Mouse (Mus musculus): ENCODE measurements around the gene Prpf8.

DNA sequence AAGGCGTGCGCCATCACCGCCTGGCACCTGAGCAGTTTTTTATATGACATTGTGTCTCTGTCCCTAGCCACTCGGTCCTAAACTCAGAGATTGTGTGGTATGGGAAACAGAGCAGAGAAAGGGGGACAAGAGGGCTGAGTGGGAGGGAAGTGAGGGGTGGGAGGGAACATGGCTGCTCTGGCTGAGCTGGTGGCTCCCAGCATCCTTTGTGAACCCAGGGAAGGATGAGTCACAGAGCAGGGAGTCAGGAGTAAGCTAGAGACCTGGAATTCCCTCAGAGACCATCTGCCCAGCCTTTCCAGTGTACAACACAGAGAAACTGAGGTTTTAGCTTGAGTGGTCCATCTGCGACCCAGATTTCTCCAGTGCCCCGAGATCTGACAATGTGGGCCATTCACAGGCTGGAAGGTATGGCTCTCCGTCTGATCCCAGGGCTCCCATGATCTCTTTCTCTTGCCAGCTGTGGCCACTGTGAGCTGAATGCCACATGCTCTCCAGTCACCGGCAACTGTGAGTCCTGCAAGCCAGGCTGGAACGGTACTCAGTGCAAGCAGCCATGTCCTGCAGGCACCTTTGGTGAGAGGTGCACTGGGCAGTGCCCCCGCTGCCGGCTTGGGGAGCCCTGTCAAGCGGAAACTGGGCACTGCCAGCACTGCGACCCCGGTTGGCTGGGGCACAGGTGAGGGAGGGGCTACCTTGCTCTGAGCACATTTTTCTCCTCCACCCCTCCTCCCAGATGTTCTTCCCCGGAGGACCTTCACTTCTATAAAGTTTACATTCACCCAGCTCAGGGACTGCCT lies 33.4 kb downstream of the Prpf8 start:
- TF ChIP-seq CTCF (IDR thresholded peaks at IDR 0.05; ENCODE audit: insufficient read depth, low read length): no peak
- no peak for TF ChIP-seq POLR2A (IDR thresholded peaks at IDR 0.05; ENCODE audit: borderline replicate concordance, extremely low read depth, low read depth, low read length)
